Comparison of ENCODE assay signal across 24 mouse cellular contexts in the genomic region with DNA sequence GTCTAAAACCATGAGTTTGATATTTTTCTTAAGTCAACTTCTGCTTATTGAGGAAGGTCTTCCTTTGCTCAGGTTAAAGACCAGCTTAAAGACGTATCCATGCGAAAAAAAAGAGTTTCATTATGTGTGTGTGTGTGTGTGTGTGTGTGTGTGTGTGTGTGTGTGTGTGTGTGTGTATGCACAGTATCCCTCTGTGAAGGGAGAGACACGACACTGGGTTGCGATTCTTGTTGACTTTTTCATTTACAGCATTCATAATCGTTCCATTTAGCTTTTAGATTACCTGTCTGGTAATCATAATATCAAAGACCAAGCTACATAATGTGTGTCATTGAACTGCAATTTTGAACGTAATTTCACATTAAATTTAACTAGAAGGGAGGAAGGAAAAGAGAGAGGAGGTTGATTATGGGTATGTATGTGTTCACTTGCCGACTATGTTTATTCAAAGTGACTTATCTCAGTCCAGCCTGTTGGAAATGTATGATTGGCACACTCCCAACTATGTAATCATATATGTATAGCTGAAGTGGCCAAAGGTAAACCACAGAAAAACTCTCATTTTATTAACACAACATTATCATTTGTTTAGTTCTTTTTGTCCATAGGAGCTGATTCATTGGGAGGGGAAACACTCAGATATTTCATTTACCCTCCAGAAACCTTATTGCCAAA.
"Had no signal": no experiment of that assay in that cellular context is flagged by ENCODE, and none has a peak within 500 bp of the region (broad histone marks: within the 10 kb centered on the region; RNA-seq: fewer than 3 reads in every experiment).

No protein-coding gene starts in this region.

- H3K4me2 ChIP-seq: liver, embryonic 11.5 days; liver, embryonic 13.5 days; liver, embryonic 15.5 days; midbrain, embryonic 11.5 days; midbrain, embryonic 13.5 days; midbrain, embryonic 15.5 days; neural tube, embryonic 13.5 days; neural tube, embryonic 15.5 days had no signal

- H3K4me1 ChIP-seq: liver, embryonic 13.5 days; liver, embryonic 15.5 days; megakaryocyte, embryonic 14.5 days; midbrain, embryonic 13.5 days; midbrain, embryonic 15.5 days; neural tube, embryonic 13.5 days; neural tube, embryonic 15.5 days had no signal

- H3K9ac ChIP-seq: liver, embryonic 13.5 days; liver, embryonic 15.5 days; liver, postnatal 0 days; midbrain, embryonic 13.5 days; midbrain, embryonic 15.5 days; neural tube, embryonic 13.5 days; neural tube, embryonic 15.5 days had no signal

- H3K27me3 ChIP-seq: liver, embryonic 13.5 days; liver, embryonic 15.5 days; megakaryocyte, embryonic 14.5 days; midbrain, embryonic 13.5 days; midbrain, embryonic 15.5 days; neural tube, embryonic 13.5 days; neural tube, embryonic 15.5 days had no signal

- ATAC-seq: liver, postnatal 0 days; midbrain, embryonic 13.5 days; midbrain, embryonic 15.5 days had no signal

- H3K36me3 ChIP-seq: liver, embryonic 13.5 days; liver, embryonic 15.5 days; midbrain, embryonic 13.5 days; midbrain, embryonic 15.5 days; neural tube, embryonic 13.5 days; neural tube, embryonic 15.5 days had no signal

- DNase-seq: liver; liver, embryonic 13.5 days; liver, postnatal 0 days; lung, adult 2 months; lung, postnatal 14 days; lung, postnatal 36 days; retina, postnatal 1 day; right cerebral cortex, adult 18-20 months; right cerebral cortex, postnatal 25 days; right cerebral cortex, postnatal 4 days; spleen, adult 18-20 months; thymus, adult 18-20 months; thymus, postnatal 25 days; thymus, postnatal 4 days had no signal

- H3K27ac ChIP-seq: liver, embryonic 13.5 days; liver, embryonic 15.5 days; macrophage; midbrain, embryonic 13.5 days; midbrain, embryonic 15.5 days; neural tube, embryonic 13.5 days; neural tube, embryonic 15.5 days had no signal

- H3K9me3 ChIP-seq: liver, embryonic 13.5 days; liver, embryonic 15.5 days; megakaryocyte, embryonic 14.5 days; midbrain, embryonic 13.5 days; midbrain, embryonic 15.5 days; neural tube, embryonic 13.5 days; neural tube, embryonic 15.5 days had no signal

- H3K4me3 ChIP-seq: liver, embryonic 13.5 days; liver, embryonic 15.5 days; megakaryocyte, embryonic 14.5 days; midbrain, embryonic 13.5 days; midbrain, embryonic 15.5 days; myocyte; neural tube, embryonic 13.5 days; neural tube, embryonic 15.5 days had no signal
